Mouse (Mus musculus): ENCODE results near the gene Prox1.

Gene Prox1

DNA sequence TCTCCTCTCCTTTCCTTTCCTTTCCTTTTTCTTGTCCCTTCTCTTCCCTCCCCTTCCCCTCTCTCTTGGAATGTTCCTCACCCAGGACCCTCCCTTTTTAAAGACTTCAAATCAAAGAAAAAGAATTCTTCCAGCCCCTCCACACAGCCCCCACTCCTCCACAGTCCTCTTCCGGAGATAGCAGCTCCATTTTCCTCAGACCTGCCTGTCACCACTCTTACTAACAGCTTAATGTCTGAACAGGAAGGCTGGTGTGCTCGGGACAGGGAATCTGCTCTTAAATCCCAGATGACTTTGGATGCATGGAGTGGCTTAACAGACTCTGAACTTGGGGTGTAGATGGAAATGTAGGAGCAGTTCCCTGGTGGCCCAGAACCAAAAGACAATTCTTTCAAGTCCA, 81.6 kb downstream of the Prox1 start:
- DNase-seq (ENCODE audit: low read depth, low spot score): no peak

DNA sequence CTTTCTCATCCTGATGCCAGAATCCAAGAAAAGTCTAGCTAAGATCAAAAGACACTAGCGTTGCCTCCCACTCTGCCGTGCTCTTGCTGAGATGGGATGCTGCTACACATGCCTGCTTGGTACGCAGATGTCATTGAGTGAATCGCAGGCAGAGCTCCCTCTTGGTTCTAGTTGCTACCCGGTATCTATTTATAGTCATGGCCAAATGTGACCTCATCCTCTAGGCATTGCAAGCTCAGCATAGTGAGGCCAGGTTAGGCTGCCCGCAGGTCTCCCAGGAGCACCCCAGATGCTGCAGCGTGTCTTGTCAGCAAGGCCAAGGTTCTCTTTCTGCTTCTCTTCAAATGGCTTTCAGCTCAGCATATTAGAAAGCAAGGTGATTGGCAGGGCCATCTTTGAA, 84.8 kb downstream of the Prox1 start:
- no peak for DNase-seq (ENCODE audit: low read depth, low spot score)

DNA sequence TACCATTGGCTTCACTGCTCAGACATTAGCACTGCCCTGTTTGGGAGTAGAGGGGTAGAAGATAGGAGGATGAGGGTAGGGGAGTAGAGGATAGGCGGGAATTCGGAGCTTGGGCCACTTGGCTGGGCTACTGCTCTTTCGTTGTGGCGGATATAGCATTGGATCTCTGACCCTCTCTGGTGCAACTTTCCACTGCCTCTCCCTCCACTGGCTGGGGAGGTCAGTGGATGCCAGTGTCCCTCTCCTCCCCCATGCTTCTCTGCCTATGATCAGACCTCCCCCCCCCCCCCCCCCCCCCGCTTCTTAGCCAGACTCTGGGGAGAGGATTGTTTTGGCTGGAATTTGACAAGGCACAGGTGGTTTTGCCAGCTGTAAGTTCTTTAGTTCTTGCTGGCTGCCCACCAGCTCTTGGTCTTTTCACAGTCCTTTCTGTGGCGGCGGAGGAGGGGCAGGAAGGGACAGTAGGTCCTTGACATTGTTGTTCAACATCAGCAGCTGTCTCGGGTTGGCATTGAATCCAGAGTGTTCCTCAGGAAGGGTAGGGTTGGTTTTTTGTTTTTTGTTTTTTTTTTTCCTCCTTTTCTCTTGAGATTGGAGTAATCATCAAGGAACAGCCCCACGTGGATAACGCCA, 90.8 kb downstream of the Prox1 start:
- no peak for DNase-seq (ENCODE audit: low read depth, low spot score)

DNA sequence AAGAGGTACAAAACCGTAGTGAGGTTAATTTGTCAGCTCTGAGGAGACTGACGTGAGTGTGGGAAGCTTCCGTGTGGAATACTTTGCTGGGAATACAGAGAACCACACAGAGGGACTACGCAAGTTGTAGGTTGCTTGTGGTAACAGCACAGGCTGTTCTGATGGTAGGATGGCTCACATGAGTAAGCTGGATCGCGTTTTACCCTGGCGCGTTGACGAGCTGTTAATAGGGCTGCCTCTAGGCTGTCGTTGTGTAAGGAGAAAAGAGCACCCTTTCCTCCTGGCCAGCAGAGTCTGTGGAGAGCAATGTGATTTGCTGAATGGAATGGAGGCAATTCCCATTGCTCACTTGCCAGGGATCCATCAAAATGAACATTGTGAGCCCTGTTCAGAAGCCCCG, 93.9 kb downstream of the Prox1 start:
- peak; percentile 11 for DNase-seq (ENCODE audit: low read depth, low spot score)

All from R1 (cell line).